Mouse (Mus musculus) brain, embryonic 14.5 days (tissue): ENCODE data around the gene Klk13.

Source experiments
- CTCF ChIP-seq: fragments of 200-500 bp; IDR thresholded peaks from 2 replicates; pipeline ENCODE4 v1.5.1; 2012; ENCODE audit warnings: inconsistent platforms, mild to moderate bottlenecking, moderate library complexity, borderline replicate concordance; ENCODE audit not compliant: insufficient read depth, insufficient read length; ENCODE audit errors: extremely low read depth
- POLR2A ChIP-seq: fragments of 200-500 bp; IDR thresholded peaks from 2 replicates; pipeline ENCODE4 v1.6.1; 2012; ENCODE audit warnings: mild to moderate bottlenecking, inconsistent platforms, borderline replicate concordance; ENCODE audit not compliant: poor library complexity, insufficient read depth, insufficient read length, severe bottlenecking; ENCODE audit errors: extremely low read depth

- TF ChIP-seq CTCF, result no peak
- TF ChIP-seq POLR2A, result peak; percentile 40; the same call in 1 of the 2 replicates
Observed at GRCm38 (mm10) chr7:43671809-43672580, 40.4 kb upstream of the Klk13 start, which contains the start of gene Ctu1.
